ENCODE assay signal across 20 mouse cellular contexts in genomic region chr2:179802411-179802810, GRCm38 (mm10).
"Had no signal": no experiment of that assay in that cellular context is flagged by ENCODE, and none has a peak within 500 bp of the region (broad histone marks: within the 10 kb centered on the region; RNA-seq: fewer than 3 reads in every experiment).

No protein-coding gene starts in this region.

- H3K36me3 ChIP-seq: midbrain, embryonic 10.5 days; midbrain, embryonic 12.5 days; neural tube, embryonic 13.5 days; neural tube, embryonic 15.5 days; stomach, embryonic 15.5 days had no signal

- DNase-seq: lung, adult 18-20 months; lung, embryonic 14.5 days; lung, postnatal 10 days; lung, postnatal 4 days; midbrain, embryonic 14.5 days; retina, postnatal 1 day; right cerebral cortex, adult 18-20 months; right cerebral cortex, postnatal 14 days; thymus, adult 2 months; thymus, postnatal 25 days; thymus, postnatal 4 days had no signal

- H3K4me1 ChIP-seq: megakaryocyte, embryonic 14.5 days; midbrain, embryonic 10.5 days had no signal

- H3K4me3 ChIP-seq: megakaryocyte, embryonic 14.5 days; midbrain, embryonic 10.5 days; midbrain, embryonic 12.5 days; myocyte; neural tube, embryonic 13.5 days; neural tube, embryonic 15.5 days; stomach, embryonic 15.5 days had no signal

- H3K9ac ChIP-seq: lung, embryonic 14.5 days; midbrain, embryonic 12.5 days; neural tube, embryonic 13.5 days; neural tube, embryonic 15.5 days; stomach, embryonic 15.5 days had no signal

- H3K27me3 ChIP-seq: megakaryocyte, embryonic 14.5 days; midbrain, embryonic 12.5 days; neural tube, embryonic 13.5 days; neural tube, embryonic 15.5 days; stomach, embryonic 15.5 days had no signal

- H3K4me2 ChIP-seq: lung, embryonic 14.5 days; midbrain, embryonic 12.5 days; neural tube, embryonic 13.5 days; neural tube, embryonic 15.5 days; stomach, embryonic 15.5 days had no signal

- ATAC-seq: midbrain, embryonic 16.5 days had no signal

- H3K27ac ChIP-seq: midbrain, embryonic 10.5 days; midbrain, embryonic 12.5 days; neural tube, embryonic 13.5 days; neural tube, embryonic 15.5 days; stomach, embryonic 15.5 days; stomach, postnatal 0 days had no signal

- H3K9me3 ChIP-seq: megakaryocyte, embryonic 14.5 days; midbrain, embryonic 10.5 days; midbrain, embryonic 12.5 days; neural tube, embryonic 13.5 days; neural tube, embryonic 15.5 days; stomach, embryonic 15.5 days had no signal
